Mouse (Mus musculus): Measurements from ENCODE around the gene Pard3.

Gene Pard3

GRCm38 (mm10) chr8:127447401-127447800, 383.7 kb downstream of the Pard3 start:
- DNase-seq: no peak

DNA sequence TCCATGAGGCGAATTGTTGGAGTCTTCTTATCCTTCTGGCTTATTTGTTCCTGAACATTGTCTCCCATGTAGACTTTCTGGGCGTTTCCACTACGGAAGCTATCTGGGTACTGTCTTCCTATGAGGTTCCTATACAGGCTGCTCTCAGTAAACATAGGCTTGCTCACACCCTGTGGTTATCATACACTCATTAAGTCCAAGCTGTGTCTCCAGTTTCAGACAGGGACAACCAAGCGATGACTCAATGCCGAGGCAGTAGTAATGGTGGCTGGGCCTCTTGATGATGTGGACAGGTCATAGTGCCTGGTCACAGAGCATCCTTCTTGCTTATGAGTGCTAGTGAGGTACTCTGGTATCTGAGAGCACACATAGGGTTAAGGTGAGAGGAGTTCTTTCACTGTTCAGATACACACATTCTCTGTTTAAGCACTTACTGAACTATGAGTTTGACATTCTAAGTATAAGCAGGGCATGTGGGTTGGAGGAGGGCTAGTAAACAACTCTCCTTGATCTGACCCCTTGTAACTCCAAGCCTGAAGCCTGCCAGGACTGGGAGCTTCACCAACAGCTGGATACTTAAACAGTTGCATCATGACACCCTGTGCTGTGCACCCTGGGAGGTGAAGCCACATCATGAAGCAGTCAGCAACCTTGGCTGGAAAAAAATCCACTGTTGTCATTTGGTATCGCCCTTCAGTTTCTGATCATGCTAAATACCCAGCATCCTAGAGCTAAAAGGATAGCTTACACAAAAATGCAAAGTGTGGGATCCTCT, 385.6 kb downstream of the Pard3 start:
- no peak for DNase-seq

DNA sequence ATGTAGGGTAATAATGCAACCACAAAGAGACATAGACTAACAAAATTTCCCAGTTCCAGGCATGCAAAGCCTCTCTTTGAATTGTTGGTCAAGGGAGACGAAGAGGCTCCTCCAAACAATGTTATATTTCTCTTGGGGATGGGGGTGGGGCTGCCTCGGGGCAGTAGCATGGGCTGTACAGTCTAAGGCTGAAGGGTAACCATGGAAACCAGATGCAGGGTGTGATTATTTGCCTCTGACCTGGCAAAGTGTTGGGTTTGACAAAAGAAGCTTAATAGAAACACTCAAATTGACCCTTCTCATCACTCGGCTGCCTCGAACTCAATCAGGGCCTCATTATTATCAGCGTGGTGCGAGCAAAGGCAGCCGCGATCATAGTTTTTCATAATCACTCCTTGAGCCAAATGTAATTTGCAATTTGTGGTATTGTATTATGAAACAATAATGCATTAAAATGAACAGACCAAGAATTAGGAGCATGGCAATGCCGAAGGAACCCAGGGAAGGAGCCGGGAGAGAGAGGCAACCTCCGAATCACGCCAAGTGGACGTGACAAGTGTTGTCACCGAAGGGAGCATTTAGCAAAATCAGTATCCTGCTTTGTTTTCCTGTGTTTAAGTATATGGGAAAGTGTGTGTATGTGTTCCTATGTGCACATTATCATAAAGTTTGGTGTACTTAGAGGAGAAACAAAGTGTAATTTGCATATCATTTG, 387.4 kb downstream of the Pard3 start:
- no peak for DNase-seq

DNA sequence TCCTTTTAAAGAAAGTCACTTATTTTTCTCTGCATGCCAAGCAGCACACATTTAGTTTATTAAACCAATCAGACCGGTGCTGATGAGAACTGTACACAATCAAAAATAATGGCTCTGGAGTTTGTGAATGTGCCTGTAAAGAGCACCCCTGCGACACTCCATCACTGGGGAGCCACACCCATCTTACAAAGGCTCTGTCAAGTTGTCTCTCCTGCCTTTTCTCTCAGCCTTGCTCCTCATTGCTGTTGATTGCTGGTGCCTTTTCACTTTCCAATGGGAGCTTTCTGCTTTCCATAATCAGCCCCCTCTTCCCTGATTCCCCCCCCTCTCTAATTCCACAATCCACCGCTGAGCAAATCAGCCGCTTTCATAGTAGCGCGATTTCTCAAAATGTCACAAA, 388.7 kb downstream of the Pard3 start:
- DNase-seq: no peak

- no peak for DNase-seq
These were observed 394.2 kb downstream of the Pard3 start for GRCm38 (mm10) chr8:127457901-127458300.

- DNase-seq: no peak
These were observed 397.5 kb downstream of the Pard3 start for GRCm38 (mm10) chr8:127461173-127461572.

GRCm38 (mm10) chr8:127462378-127462935, 398.8 kb downstream of the Pard3 start:
- DNase-seq: no peak

- DNase-seq: no peak
These were observed 400.6 kb downstream of the Pard3 start for GRCm38 (mm10) chr8:127464300-127464699.

GRCm38 (mm10) chr8:127472204-127472603, 408.5 kb downstream of the Pard3 start:
- DNase-seq: no peak

DNA sequence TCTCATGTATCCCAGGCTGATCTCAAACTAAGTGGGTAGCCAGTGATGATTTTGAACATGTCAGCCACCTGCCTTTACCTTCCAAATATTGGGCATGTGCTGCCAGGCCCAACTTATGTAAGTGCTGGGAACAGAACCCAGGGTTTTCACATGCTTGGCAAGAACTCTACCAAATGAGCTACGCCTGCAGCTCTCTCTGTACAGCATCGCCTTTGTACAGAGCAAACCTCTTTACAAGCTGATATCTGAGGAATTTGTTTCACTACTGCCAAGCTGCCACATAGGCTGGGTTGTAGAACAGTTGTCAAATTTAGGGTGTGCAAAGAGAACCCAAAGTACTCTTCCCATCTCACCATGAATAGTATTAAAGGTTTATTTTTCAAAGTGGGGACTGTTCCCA, 416.3 kb downstream of the Pard3 start:
- DNase-seq: no peak

DNA sequence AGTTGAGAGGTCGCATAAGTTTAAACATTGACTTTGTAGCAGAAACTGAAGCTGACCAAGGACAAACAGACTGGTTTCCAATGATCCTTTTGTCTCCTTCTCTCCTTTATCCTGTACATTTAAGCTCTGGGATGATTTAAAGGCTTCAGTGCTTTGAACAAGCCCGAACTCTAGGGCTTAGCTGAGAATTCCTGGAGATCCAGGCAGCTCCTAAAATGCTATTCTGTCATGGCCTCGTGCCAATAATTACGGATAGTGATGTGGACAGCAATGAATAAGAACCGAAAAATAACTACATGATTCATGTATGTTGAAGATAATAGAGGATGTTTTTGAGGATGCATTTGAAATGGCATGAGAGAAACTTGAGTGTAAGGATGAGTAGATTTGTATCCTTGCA, 421.9 kb downstream of the Pard3 start:
- DNase-seq: no peak

DNA sequence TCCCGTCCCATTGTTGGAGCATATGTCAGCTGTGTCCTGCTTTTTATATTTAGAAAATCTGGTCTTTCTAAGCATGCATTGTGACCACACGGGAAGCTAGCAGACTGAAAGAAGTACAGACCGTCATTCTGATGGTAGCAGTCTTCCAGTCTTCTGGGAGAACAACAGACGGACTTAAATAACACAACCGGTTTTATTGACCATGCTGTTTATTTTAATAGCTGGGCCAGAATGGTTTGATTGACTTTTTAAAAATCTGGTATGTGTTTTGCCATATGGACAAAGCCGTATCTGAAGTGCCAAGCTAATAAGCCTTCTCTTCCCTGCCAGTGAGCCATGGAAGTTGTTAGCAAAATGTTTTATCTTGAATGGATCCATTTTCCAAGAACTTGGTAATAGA, 428.3 kb downstream of the Pard3 start:
- DNase-seq: no peak

GRCm38 (mm10) chr8:127495226-127495780, 431.6 kb downstream of the Pard3 start:
- DNase-seq: no peak

- no peak for DNase-seq
These were observed 435.5 kb downstream of the Pard3 start for GRCm38 (mm10) chr8:127498997-127499719.

DNA sequence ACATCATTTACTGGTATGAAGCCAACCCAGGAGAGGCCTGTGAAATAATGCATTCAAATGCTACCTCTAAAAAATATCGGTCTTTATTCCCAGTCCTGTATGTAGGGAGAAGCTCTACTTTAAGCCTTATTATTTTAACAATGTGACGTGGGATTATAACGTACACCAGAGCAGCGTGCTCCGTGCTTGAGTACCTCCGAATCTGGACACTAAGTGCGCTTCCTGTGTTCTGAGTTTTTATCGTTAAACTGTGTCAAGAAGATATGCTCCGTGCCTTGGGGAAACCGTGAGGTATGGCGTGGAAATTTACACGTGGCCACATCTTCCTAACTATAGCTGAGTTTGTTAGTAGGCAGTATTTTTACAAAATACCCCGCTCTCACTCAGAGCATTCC, 436.0 kb downstream of the Pard3 start:
- no peak for DNase-seq

GRCm38 (mm10) chr8:127500206-127500605, 436.5 kb downstream of the Pard3 start:
- DNase-seq: no peak

GRCm38 (mm10) chr8:127501756-127502155, 438.1 kb downstream of the Pard3 start:
- DNase-seq: no peak

- no peak for DNase-seq
These were observed 441.6 kb downstream of the Pard3 start for GRCm38 (mm10) chr8:127505286-127505685.

DNA sequence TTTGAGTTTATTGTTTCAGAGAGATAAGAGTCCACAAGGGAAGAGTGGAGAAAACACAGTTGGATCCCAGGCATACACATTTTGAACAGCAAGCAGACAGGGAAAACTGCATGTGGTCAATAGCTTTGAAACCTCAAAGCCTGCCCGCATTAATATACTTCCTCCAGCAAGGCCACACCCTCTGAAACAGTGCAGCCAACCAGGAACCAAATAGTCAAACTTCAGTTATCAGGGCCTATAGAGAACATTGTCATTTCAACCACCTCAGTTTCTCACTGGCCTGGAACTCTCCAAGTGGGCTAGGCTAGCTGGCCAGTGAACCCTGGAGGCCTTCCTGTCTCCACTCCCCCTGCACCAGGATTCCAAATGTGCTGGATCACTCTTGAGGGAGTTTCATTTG, 442.6 kb downstream of the Pard3 start:
- no peak for DNase-seq

DNA sequence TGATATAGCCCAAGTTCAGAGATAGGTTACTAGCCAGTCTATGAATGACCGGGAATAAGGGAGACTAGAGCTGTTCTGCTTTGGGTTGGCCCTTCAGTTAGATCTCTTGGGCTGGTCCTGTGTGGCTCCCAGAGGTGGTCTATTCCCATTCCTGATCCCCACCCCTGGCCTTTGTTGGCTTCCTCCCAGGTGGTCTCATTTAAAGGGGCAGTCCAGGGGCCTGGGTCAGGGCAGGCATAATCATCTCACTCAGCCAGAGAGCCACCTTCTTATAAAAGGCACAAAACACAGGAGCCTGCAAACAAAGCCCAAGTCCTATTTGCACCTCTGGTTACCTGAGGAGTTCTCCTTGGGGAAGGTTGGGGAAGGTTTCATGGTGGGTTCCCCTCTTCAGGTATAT, 447.6 kb downstream of the Pard3 start:
- DNase-seq: no peak

DNA sequence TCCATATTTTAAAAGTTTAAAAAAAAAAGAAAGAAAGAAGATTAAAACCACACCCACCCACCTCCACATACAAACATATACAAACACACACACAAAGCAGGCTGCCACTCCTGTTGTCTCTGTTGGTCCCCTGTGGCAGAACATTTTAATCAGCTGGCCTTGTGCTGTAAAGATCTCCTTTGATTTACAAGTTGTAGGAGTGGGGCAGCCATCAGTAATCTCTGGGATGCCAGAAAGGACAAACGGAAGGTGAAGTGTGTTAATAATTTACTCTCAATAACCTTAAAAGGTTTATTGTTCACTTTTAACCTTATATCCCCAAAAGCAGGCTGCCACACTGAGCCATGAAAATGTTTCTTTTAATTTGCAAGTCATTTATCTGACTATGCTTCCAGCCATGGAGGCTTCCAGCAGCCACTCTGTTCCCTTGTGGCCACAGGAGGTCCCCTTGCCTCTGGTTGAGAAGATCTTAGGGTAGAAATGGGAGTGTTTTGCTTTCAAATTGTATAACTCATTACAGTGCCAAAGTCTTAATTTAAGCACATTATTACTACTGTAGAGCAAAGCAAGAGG, 448.4 kb downstream of the Pard3 start:
- no peak for DNase-seq

DNA sequence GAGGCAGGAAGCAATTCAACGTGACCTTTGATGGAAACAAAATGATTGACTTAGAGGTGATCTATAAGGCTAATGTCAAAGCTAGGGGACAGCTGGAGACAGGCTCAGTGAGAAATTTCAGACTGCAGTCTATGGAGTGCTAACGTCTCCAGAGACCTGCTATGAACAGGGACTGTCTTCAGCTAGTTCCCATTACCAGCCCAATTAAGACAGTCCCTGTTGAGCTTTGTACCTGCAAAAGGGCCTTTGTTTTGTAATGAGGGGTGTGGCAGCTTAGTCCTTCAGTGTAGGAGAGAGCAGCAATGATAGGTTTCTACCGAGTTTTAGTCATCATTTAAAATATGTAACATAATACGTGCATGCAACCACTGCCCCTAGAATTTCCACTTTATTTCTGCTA, 448.9 kb downstream of the Pard3 start:
- DNase-seq: no peak
